Mouse (Mus musculus): ENCODE results near the gene Vwa2. TPM values are rescaled to one million over a fixed set of nuclear protein-coding genes. Genes with fewer than 3 reads are reported as not detected.
A peak's percentile ranks its signal among the peaks of the same experiment; 100 is the strongest.

The Vwa2 gene
- polyA plus RNA-seq (2012; rRNA removed): 0.05 TPM in 1 of 2 replicates, not detected in the other

DNA sequence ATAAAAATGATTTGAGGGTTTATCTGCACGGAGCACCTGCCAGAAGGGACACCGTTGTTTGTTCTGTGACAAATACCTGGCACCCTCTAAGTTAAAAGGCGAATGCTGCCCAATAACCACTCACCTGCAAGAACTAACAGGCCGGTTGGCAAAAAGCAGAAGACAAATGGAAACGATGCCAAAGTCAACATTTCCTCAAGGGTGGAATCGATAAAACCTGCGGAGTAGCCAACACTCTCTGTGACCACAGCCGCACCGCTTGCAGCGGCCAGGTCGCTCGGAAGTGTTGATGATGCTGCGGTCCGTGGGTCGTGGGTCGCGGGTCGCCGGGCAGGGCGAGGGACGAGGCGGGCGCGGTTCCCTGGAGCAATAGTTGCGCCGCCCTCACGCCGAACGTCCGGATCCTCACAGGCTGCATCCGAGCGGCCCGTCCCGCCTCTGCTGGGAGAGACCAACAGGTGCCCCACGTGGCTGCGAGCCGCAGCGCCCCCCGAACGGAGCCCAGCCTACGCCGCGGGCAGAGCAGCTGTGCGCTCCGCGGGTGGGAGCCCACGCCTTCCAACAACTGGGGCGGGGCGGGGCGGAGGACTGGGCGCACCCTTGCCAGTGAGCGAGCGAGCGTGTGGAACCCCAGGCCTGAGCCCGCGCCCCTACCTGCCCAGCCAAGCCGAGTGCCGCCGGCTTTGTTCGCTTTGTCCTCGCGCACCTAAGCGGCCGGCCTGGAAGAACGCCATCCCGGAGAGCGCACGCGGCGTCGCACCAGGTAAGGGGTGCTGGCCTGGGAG lies at the start of gene Vwa2:
TSS of gene Vwa2 (plus strand) at position 434 of the 785 bp plus-strand sequence.
- no peaks in the 10 kb centered on the region for H3K4me1 ChIP-seq (ENCODE audit: control insufficient read depth, insufficient read depth, low read length)
- no peak within 1 kb of the TSS for H3K27ac ChIP-seq (ENCODE audit: insufficient read depth, low read length)
- peaks cover 3% of the 10 kb centered on the region; the same call in 1 of the 2 replicates for H3K27me3 ChIP-seq (ENCODE audit: control insufficient read depth, insufficient read depth, low read length)
- TF ChIP-seq POLR2A (IDR thresholded peaks at IDR 0.05; ENCODE audit: borderline replicate concordance, insufficient read depth, low read length): no peak
- no peak for TF ChIP-seq CTCF (IDR thresholded peaks at IDR 0.05; ENCODE audit: borderline replicate concordance, insufficient read depth, low read depth, low read length)
- WGBS: 1% methylated on average over 71 of the region's 71 CpGs
- H3K4me3 ChIP-seq (replicated peaks; ENCODE audit: insufficient read depth, low read depth, low read length): peak within 1 kb of the TSS; percentile 44
- peak; percentile 5 to 18 for DNase-seq

DNA sequence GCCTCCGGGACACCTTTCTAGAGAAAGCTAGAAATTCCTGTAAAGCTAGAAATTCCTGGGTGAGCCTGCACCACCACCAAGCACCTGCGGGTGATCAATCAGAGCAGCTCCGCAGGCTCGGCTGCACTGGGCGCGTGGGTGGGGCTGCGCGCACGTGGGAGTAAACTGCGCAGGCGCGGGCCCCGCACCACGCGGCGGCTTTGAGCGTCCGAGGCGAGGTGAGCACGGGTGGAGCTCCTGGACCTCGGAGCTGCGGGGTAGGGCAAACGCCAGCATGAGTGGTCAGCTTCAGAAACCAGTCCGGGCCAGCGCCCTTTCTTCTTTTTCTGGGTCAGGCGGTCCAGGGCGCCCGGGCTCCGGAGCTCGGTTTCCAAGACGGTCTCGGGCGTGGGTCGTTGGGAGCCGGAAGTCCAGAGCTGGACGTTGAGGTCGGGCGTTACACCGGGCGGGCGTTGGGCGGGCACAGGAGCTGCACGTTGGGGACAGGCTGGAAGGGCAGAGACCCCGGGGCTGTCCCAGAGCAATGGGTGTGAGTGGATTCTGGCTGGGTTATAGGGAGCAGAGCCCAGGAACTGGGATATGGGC lies 47.9 kb upstream of the Vwa2 start, which contains the start of gene Tdrd1:
TSS of gene Tdrd1 (plus strand) at position 163 of the 585 bp plus-strand sequence.
- WGBS: 73% methylated on average over 44 of the region's 44 CpGs

DNA sequence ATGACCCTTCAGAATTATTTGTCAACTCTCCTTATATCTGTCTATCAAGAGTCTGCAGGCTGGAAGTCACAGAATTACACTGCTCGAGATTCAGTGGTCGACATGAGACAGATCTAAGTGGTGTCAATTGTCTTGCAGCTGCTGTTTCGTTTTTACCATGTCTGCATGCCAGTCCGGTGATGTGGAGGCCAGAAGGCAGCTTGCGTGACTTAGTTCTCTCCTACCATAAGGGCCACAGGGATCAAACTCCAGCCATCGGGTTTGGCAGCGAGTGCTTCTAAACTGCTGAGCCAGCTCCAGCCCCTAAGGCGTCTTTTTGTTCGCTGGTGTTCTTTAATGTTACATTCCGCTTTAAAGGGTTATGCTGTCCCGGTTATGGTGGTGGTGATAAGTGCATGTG lies 45.7 kb upstream of the Vwa2 start:
- Histone ChIP-seq H3K4me3 (replicated peaks; ENCODE audit: insufficient read depth, low read depth, low read length) (no peak overlapping the region), H3K27me3 (ENCODE audit: control insufficient read depth, insufficient read depth, low read length) (no peaks in the 10 kb centered on the region), H3K27ac (ENCODE audit: insufficient read depth, low read length) (no peak overlapping the region), H3K4me1 (ENCODE audit: control insufficient read depth, insufficient read depth, low read length) (no peaks in the 10 kb centered on the region)
- WGBS: 49% methylated on average over 11 of the region's 11 CpGs
- TF ChIP-seq POLR2A (IDR thresholded peaks at IDR 0.05; ENCODE audit: borderline replicate concordance, insufficient read depth, low read length) (no peak), CTCF (IDR thresholded peaks at IDR 0.05; ENCODE audit: borderline replicate concordance, insufficient read depth, low read depth, low read length) (no peak)
- DNase-seq: no peak

More for the DNA sequence above, 47.9 kb upstream of the Vwa2 start, which contains the start of gene Tdrd1:
- DNase-seq: no peak
- Histone ChIP-seq H3K4me1 (ENCODE audit: control insufficient read depth, insufficient read depth, low read length) (0 out of 2 replicates have a peak, but pooled peaks cover 3% of the 10 kb centered on the region), H3K27me3 (ENCODE audit: control insufficient read depth, insufficient read depth, low read length) (no peaks in the 10 kb centered on the region), H3K4me3 (replicated peaks; ENCODE audit: insufficient read depth, low read depth, low read length) (no peak within 1 kb of the TSS), H3K27ac (ENCODE audit: insufficient read depth, low read length) (no peak within 1 kb of the TSS)
- TF ChIP-seq POLR2A (IDR thresholded peaks at IDR 0.05; ENCODE audit: borderline replicate concordance, insufficient read depth, low read length): no peak
- no peak for TF ChIP-seq CTCF (IDR thresholded peaks at IDR 0.05; ENCODE audit: borderline replicate concordance, insufficient read depth, low read depth, low read length)

DNA sequence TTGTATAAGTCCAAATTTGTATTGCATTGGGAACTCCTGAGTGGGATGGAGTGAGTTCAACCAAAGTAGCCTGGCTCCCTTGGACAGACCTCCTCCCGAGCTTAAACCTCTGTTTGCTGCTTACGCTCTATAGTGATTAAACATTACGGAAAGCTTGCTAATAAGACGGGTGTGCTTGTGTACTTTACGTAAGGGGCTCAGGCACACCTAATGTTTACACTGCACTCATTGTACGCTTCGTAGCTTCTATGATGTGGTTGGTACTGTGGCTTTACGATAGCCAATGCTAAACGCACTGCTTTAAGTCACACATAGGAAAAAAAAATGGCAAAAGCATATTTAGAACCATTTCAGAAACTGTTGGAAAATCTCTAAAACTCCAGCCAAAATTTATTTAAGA lies 44.8 kb upstream of the Vwa2 start:
- 95% methylated on average over 9 of the region's 9 CpGs for WGBS

DNA sequence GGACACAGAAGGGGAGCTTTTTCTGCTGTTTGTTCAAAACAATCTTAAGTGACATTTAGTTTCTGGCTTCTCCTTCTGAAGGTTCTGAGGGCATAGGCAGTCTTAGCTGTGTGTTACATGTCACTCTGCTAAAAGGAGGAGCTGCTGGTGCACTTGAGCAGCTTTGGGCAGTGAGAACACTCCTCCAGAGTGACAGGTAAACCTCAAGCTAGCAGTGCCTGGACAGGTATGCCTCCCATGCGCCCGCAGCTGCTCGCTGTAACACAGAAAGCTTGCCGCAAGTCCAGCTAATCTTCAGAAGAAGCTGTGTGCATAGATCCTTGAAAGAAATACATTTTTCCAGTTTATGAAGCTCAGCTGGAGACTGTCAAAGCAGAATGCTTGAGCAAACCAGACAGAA lies 43.9 kb upstream of the Vwa2 start:
- TF ChIP-seq CTCF (IDR thresholded peaks at IDR 0.05; ENCODE audit: borderline replicate concordance, insufficient read depth, low read depth, low read length) (no peak), POLR2A (IDR thresholded peaks at IDR 0.05; ENCODE audit: borderline replicate concordance, insufficient read depth, low read length) (no peak)
- 48% methylated on average over 4 of the region's 4 CpGs for WGBS
- no peaks in the 10 kb centered on the region for H3K4me1 ChIP-seq (ENCODE audit: control insufficient read depth, insufficient read depth, low read length)
- no peaks in the 10 kb centered on the region for H3K27me3 ChIP-seq (ENCODE audit: control insufficient read depth, insufficient read depth, low read length)
- no peak for DNase-seq
- no peak overlapping the region for H3K27ac ChIP-seq (ENCODE audit: insufficient read depth, low read length)
- no peak overlapping the region for H3K4me3 ChIP-seq (replicated peaks; ENCODE audit: insufficient read depth, low read depth, low read length)

More for the DNA sequence above, 44.8 kb upstream of the Vwa2 start:
- TF ChIP-seq CTCF (IDR thresholded peaks at IDR 0.05; ENCODE audit: borderline replicate concordance, insufficient read depth, low read depth, low read length): no peak
- TF ChIP-seq POLR2A (IDR thresholded peaks at IDR 0.05; ENCODE audit: borderline replicate concordance, insufficient read depth, low read length): no peak
- Histone ChIP-seq H3K4me3 (replicated peaks; ENCODE audit: insufficient read depth, low read depth, low read length) (no peak overlapping the region), H3K27me3 (ENCODE audit: control insufficient read depth, insufficient read depth, low read length) (no peaks in the 10 kb centered on the region), H3K27ac (ENCODE audit: insufficient read depth, low read length) (no peak overlapping the region), H3K4me1 (ENCODE audit: control insufficient read depth, insufficient read depth, low read length) (no peaks in the 10 kb centered on the region)
- no peak for DNase-seq

DNA sequence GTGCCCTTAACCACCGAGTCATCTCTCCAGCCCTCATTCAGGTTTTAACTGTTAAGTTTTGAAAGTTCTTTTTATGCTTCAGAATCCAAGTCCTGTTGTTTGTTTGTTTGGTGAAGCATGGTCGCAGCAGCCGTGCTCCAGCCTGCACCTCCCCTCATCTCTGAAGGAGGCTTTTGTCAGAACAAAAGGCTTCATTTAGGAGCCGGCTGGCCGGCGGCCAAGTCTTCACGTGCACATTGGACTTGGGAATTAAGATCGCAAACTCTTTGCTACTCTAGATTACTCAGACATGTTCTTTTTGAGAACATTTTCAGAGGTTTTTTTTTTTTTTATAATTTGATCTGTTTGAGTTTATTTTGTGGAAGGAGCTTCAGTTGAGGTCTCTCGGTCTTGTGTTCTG lies 38.7 kb upstream of the Vwa2 start:
- Histone ChIP-seq H3K27me3 (ENCODE audit: control insufficient read depth, insufficient read depth, low read length) (no peaks in the 10 kb centered on the region), H3K27ac (ENCODE audit: insufficient read depth, low read length) (no peak overlapping the region), H3K4me3 (replicated peaks; ENCODE audit: insufficient read depth, low read depth, low read length) (no peak overlapping the region), H3K4me1 (ENCODE audit: control insufficient read depth, insufficient read depth, low read length) (no peaks in the 10 kb centered on the region; the same call in 1 of the 2 replicates)
- no peak for DNase-seq
- 25% methylated on average over 9 of the region's 9 CpGs for WGBS
- no peak for TF ChIP-seq POLR2A (IDR thresholded peaks at IDR 0.05; ENCODE audit: borderline replicate concordance, insufficient read depth, low read length)
- no peak for TF ChIP-seq CTCF (IDR thresholded peaks at IDR 0.05; ENCODE audit: borderline replicate concordance, insufficient read depth, low read depth, low read length)

DNA sequence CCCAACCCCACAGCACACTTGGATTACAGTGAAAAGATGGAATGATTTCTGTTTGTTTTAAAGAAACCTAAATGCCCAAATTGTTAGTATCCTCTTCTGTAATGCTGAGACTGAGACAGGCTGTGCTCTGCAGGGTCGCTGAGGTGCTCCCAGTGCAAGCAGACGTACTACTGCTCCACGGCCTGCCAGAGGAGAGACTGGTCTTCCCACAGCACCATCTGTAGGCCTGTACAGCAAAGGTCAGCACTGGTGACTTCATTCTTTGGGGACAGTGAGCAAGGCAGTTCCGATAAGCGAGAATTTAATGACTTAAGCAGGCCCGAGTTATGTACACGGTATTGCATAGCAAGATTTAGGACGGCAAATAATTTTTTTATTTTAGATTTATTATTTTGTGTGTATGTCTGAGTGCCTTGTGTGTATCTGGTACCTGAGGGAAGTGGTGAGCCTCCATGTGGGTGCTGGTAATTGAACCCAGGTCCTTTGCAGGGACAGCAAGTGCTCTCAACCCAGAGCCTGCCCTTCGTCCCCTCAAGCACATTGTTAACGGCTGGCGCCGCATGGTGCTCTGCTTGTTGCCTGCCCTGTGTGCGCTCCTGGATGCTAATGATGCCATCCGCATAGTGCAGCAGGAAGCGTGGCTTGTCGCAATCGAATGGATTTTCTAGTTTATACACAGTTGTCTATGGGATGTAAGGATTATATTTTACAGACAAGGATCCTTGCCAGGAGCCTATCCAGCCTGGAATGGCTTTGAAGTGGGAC lies 34.9 kb upstream of the Vwa2 start:
- Histone ChIP-seq H3K27ac (ENCODE audit: insufficient read depth, low read length) (no peak overlapping the region), H3K27me3 (ENCODE audit: control insufficient read depth, insufficient read depth, low read length) (no peaks in the 10 kb centered on the region), H3K4me3 (replicated peaks; ENCODE audit: insufficient read depth, low read depth, low read length) (no peak overlapping the region), H3K4me1 (ENCODE audit: control insufficient read depth, insufficient read depth, low read length) (no peaks in the 10 kb centered on the region; the same call in 1 of the 2 replicates)
- TF ChIP-seq POLR2A (IDR thresholded peaks at IDR 0.05; ENCODE audit: borderline replicate concordance, insufficient read depth, low read length) (no peak), CTCF (IDR thresholded peaks at IDR 0.05; ENCODE audit: borderline replicate concordance, insufficient read depth, low read depth, low read length) (no peak)
- no peak for DNase-seq
- 85% methylated on average over 17 of the region's 17 CpGs for WGBS
